Mouse (Mus musculus) spleen, adult 2 months (tissue): ENCODE results near the gene Ppp1r12a. TPM values are rescaled to one million over a fixed set of nuclear protein-coding genes. Genes with fewer than 3 reads are reported as not detected.

Experiments used
- DNase-seq, 2 experiments: peaks; one replicate each; pipeline versions ENCODE4 v3.0.0 to v3.0.0-alpha.2; 2012 to 2021; ENCODE audit warnings: low spot score in 2 of 2, low read depth in 1 of 2
- H3K27ac ChIP-seq: fragments of 200-500 bp; 2 replicates; pipeline ENCODE4 v1.5.1; 2012; ENCODE audit warnings: low read length, inconsistent platforms; ENCODE audit not compliant: insufficient read depth
- H3K27me3 ChIP-seq: fragments of 200-500 bp; 2 replicates; pipeline ENCODE4 v1.6.1; 2012; ENCODE audit warnings: mild to moderate bottlenecking, moderate library complexity, low read length, inconsistent platforms; ENCODE audit not compliant: control insufficient read depth, insufficient read depth
- H3K36me3 ChIP-seq: fragments of 200-500 bp; 2 replicates; pipeline ENCODE4 v1.6.1; 2012; ENCODE audit warnings: mild to moderate bottlenecking, low read length, inconsistent platforms; ENCODE audit not compliant: control insufficient read depth, insufficient read depth
- H3K4me1 ChIP-seq: fragments of 200-500 bp; 2 replicates; pipeline ENCODE4 v1.6.1; 2011; ENCODE audit warnings: inconsistent platforms; ENCODE audit not compliant: control insufficient read depth, insufficient read depth, insufficient read length
- H3K4me3 ChIP-seq: fragments of 200-500 bp; 2 replicates; pipeline ENCODE4 v1.5.1; 2011; ENCODE audit warnings: mild to moderate bottlenecking, inconsistent platforms; ENCODE audit not compliant: insufficient read depth, insufficient read length; ENCODE audit errors: extremely low read depth
- CTCF ChIP-seq: fragments of 200-500 bp; IDR thresholded peaks from 2 replicates; pipeline ENCODE4 v1.5.1; 2011; ENCODE audit warnings: mild to moderate bottlenecking, inconsistent platforms; ENCODE audit not compliant: insufficient read depth, insufficient read length, insufficient replicate concordance; ENCODE audit errors: extremely low read depth
- POLR2A ChIP-seq: fragments of 200-500 bp; IDR thresholded peaks from 2 replicates; pipeline ENCODE4 v1.6.1; 2011; ENCODE audit warnings: low read depth, low read length, inconsistent platforms
- WGBS: fragments of 180-500 bp; shearing (Covaris S2); methylation state at CpG from one replicate; pipeline ENCODE4 v1.1.7; 2018; 5-methylcytosine and 5-hydroxymethylcytosine counted together
- polyA plus RNA-seq: library from polyadenylated mRNA; depleted of rRNA; stranded (reverse); fragments of >200 nt; gene quantifications from 2 replicates; pipeline ENCODE4 v1.2.3, GENCODE M21; 2012

Ppp1r12a gene
- polyA plus RNA-seq, 1 experiment, result 13.6 TPM

GRCm38 (mm10) chr10:108310195-108310594, 148.2 kb downstream of the Ppp1r12a start:
- H3K27me3 ChIP-seq, result no peaks in the 10 kb centered on the region
- no peak for TF ChIP-seq CTCF
- no peak for TF ChIP-seq POLR2A
- H3K4me1 ChIP-seq, result no peaks in the 10 kb centered on the region
- no peak overlapping the region for H3K27ac ChIP-seq
- DNase-seq, result no peak
- H3K4me3 ChIP-seq, result no peak overlapping the region
- no peaks in the 10 kb centered on the region for H3K36me3 ChIP-seq
- WGBS, result 90% methylated on average over 5 of the region's 5 CpGs

GRCm38 (mm10) chr10:108311396-108311795, 149.4 kb downstream of the Ppp1r12a start:
- Histone ChIP-seq H3K27ac (no peak overlapping the region), H3K4me3 (no peak overlapping the region), H3K4me1 (no peaks in the 10 kb centered on the region), H3K27me3 (no peaks in the 10 kb centered on the region), H3K36me3 (no peaks in the 10 kb centered on the region)
- DNase-seq, result no peak
- WGBS, result 90% methylated on average over 3 of the region's 3 CpGs
- TF ChIP-seq POLR2A (no peak), CTCF (no peak)

GRCm38 (mm10) chr10:108313845-108314244, 151.9 kb downstream of the Ppp1r12a start:
- Histone ChIP-seq H3K4me3 (no peak overlapping the region), H3K27me3 (no peaks in the 10 kb centered on the region), H3K36me3 (no peaks in the 10 kb centered on the region), H3K4me1 (no peaks in the 10 kb centered on the region), H3K27ac (no peak overlapping the region)
- TF ChIP-seq CTCF, result no peak
- TF ChIP-seq POLR2A, result no peak
- WGBS, result 91% methylated on average over 6 of the region's 6 CpGs
- no peak for DNase-seq

- WGBS, result 93% methylated on average over 8 of the region's 8 CpGs
- Histone ChIP-seq H3K36me3 (no peaks in the 10 kb centered on the region), H3K27ac (no peak overlapping the region), H3K27me3 (no peaks in the 10 kb centered on the region), H3K4me3 (no peak overlapping the region), H3K4me1 (no peaks in the 10 kb centered on the region)
- no peak for DNase-seq
- TF ChIP-seq POLR2A (no peak), CTCF (no peak)
Measured at GRCm38 (mm10) chr10:108314396-108314795, 152.4 kb downstream of the Ppp1r12a start.

- no peaks in the 10 kb centered on the region for H3K36me3 ChIP-seq
- no peak for TF ChIP-seq CTCF
- no peak for TF ChIP-seq POLR2A
- DNase-seq, result no peak
- no peak overlapping the region for H3K27ac ChIP-seq
- no peaks in the 10 kb centered on the region for H3K27me3 ChIP-seq
- H3K4me1 ChIP-seq, result no peaks in the 10 kb centered on the region
- WGBS, result 93% methylated on average over 7 of the region's 7 CpGs
- no peak overlapping the region for H3K4me3 ChIP-seq
Measured at GRCm38 (mm10) chr10:108315236-108315635, 153.2 kb downstream of the Ppp1r12a start.

- H3K4me1 ChIP-seq, result peaks cover 13% of the 10 kb centered on the region; the same call in 1 of the 2 replicates
- H3K27me3 ChIP-seq, result peaks cover 21% of the 10 kb centered on the region
- TF ChIP-seq CTCF, result no peak
- TF ChIP-seq POLR2A, result no peak
- 86% methylated on average over 7 of the region's 7 CpGs for WGBS
- no peak overlapping the region for H3K27ac ChIP-seq
- DNase-seq, result no peak
- H3K36me3 ChIP-seq, result no peaks in the 10 kb centered on the region
- H3K4me3 ChIP-seq, result no peak overlapping the region
Measured at GRCm38 (mm10) chr10:108328356-108328755, 166.4 kb downstream of the Ppp1r12a start.

GRCm38 (mm10) chr10:108328983-108329382, 167.0 kb downstream of the Ppp1r12a start:
- Histone ChIP-seq H3K4me1 (peaks cover 13% of the 10 kb centered on the region; the same call in 1 of the 2 replicates), H3K36me3 (no peaks in the 10 kb centered on the region), H3K27ac (no peak overlapping the region), H3K27me3 (peaks cover 21% of the 10 kb centered on the region), H3K4me3 (no peak overlapping the region)
- no peak for TF ChIP-seq POLR2A
- TF ChIP-seq CTCF, result no peak
- WGBS, result 85% methylated on average over 12 of the region's 12 CpGs
- DNase-seq, result no peak
